Mouse (Mus musculus): ENCODE measurements around the gene Cers6.

DNA sequence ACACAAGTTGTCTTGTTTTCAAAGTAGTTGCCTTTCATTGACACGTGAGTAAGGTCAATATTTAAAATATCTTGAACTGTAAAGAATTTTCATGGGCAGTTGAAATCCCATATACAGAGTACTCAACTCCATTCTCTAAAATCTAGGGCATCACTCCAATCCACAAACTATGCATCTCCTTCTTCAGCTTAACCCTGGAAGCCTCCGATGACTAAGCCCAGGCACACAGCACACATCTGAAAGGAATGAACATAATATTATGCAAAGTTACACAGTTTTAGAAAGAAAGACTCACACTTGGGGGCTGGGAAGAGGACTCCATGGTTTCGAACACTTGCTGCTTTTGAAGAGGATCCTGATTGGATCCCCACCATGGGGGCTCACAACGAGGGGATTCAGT lies 260.4 kb downstream of the Cers6 start:
- no peak for TF ChIP-seq POLR2A (IDR thresholded peaks at IDR 0.05; ENCODE audit: extremely low read depth, insufficient read depth, low read length)
- TF ChIP-seq CTCF (IDR thresholded peaks at IDR 0.05; ENCODE audit: low read depth, low read length), result no peak

All from liver, adult 2 months (tissue).